Mouse (Mus musculus) bone marrow macrophage, adult 2 months (primary cell): ENCODE results near the gene Thsd4.

Source experiments
- CTCF ChIP-seq: IDR thresholded peaks from 2 replicates; pipeline ENCODE4 v1.5.1; 2012; ENCODE audit warnings: low read depth, mild to moderate bottlenecking, low read length, moderate library complexity
- POLR2A ChIP-seq: IDR thresholded peaks from 2 replicates; pipeline ENCODE4 v1.6.1; 2012; ENCODE audit warnings: mild to moderate bottlenecking, low read depth, low read length, borderline replicate concordance

- no peak for TF ChIP-seq CTCF
- TF ChIP-seq POLR2A: no peak
Measured at GRCm38 (mm10) chr9:60517148-60517547, 4.7 kb downstream of the Thsd4 start.
